Mouse (Mus musculus): ENCODE results near the gene Fbf1. TPM values are rescaled to one million over a fixed set of nuclear protein-coding genes. Genes with fewer than 3 reads are reported as not detected.

The Fbf1 gene
- polyA plus RNA-seq, 1 experiment from 2014 or later = 30.6 TPM

- no peaks in the 10 kb centered on the region for H3K9me3 ChIP-seq
- peaks cover 64% of the 10 kb centered on the region for H3K36me3 ChIP-seq
- H3K27ac ChIP-seq = no peak overlapping the region; the same call in 1 of the 2 replicates
- WGBS = 79% methylated on average over 3 of the region's 3 CpGs
- H3K4me1 ChIP-seq = peaks cover 30% of the 10 kb centered on the region
- H3K4me3 ChIP-seq = no peak overlapping the region
- DNase-seq (ENCODE audit: low spot score) = no peak
- H3K27me3 ChIP-seq (ENCODE audit: insufficient read depth, poor library complexity, severe bottlenecking) = peaks cover 10% of the 10 kb centered on the region; the same call in 1 of the 2 replicates
Observed at GRCm38 (mm10) chr11:116143468-116143867, 24.5 kb downstream of the Fbf1 start.

DNA sequence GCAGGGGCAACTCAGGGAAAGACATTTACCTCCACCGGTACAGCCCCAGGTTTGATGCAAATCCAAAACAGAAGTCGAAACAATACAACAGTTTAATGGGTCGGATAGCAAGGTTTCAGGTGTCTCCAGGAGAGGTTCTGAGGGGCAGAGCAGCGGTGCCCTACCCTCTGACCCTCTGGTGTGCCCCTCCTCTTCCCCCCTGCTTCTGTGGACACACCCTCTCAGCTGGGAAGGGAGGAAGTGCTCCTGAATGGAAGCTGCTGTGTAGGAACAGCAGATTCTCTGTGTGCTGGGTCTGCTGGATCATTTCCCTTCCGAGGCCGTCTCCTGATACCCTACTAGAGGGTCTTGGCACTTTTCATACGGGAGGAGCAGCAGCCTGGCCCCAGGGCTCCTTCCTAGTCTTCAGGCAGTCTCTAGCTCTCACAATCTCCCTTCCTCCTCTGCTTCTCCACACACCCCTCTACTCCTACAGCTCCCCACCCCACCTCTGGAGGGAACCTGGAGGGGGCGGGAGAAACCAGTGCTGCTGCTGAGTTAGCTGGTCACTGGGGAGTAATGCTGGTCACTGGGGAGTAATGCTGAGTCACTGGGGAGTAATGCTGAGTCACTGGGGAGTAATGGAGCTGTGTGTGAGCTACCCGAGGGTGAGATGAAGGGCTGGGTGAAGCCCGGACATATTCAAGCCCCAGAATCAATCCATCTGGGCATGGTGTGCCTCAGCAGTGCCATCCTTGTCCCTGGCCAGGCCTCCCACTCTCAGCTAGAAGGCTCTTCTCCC, 25.6 kb downstream of the Fbf1 start:
- Histone ChIP-seq H3K4me1 (peaks cover 23% of the 10 kb centered on the region), H3K27ac (peak overlapping the region; percentile 60), H3K27me3 (ENCODE audit: insufficient read depth, poor library complexity, severe bottlenecking) (peaks cover 3% of the 10 kb centered on the region; the same call in 1 of the 2 replicates), H3K9me3 (no peaks in the 10 kb centered on the region), H3K4me3 (no peak overlapping the region), H3K36me3 (peaks cover 53% of the 10 kb centered on the region)
- peak; percentile 93 for DNase-seq (ENCODE audit: low spot score)
- WGBS = 61% methylated on average over 10 of the region's 10 CpGs

- Histone ChIP-seq H3K4me3 (peak within 1 kb of the TSS; percentile 98), H3K4me1 (peaks cover 32% of the 10 kb centered on the region), H3K36me3 (peaks cover 46% of the 10 kb centered on the region), H3K9me3 (no peaks in the 10 kb centered on the region), H3K27me3 (ENCODE audit: insufficient read depth, poor library complexity, severe bottlenecking) (no peaks in the 10 kb centered on the region), H3K27ac (peak within 1 kb of the TSS; percentile 95)
- under 1% methylated on average over 60 of the region's 60 CpGs for WGBS
- peak; percentile 99 for DNase-seq (ENCODE audit: low spot score)
Observed at GRCm38 (mm10) chr11:116138468-116139138, 29.4 kb downstream of the Fbf1 start, which contains the start of gene Mrpl38. Gene Mrpl38 (minus strand): TSS chr11:116138868.

DNA sequence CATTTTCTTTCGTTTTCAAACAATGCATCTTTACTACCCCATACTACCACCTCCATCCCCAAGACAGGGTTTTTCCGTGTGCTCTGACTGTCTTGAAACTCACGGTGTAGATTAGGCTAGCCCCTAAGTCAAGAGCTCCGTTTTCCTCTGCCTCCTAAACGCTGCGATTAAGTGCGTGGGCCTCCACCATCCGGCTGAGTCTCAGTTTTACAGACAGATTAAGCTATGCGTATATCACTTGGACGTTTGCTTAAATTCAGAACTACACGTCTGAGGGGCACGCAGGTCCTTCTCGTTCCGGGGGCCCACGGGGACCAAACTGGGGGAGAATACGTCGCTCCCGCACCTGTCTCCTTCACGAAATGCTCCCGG, 29.9 kb downstream of the Fbf1 start:
- 1% methylated on average over 20 of the region's 20 CpGs for WGBS
- Histone ChIP-seq H3K4me3 (peak overlapping the region; percentile 98), H3K4me1 (peaks cover 27% of the 10 kb centered on the region), H3K27ac (peak overlapping the region; percentile 95), H3K27me3 (ENCODE audit: insufficient read depth, poor library complexity, severe bottlenecking) (no peaks in the 10 kb centered on the region), H3K36me3 (peaks cover 45% of the 10 kb centered on the region), H3K9me3 (no peaks in the 10 kb centered on the region)
- DNase-seq (ENCODE audit: low spot score) = no peak

- Histone ChIP-seq H3K4me3 (no peak overlapping the region), H3K27ac (no peak overlapping the region), H3K36me3 (peaks cover 52% of the 10 kb centered on the region), H3K4me1 (peaks cover 47% of the 10 kb centered on the region), H3K9me3 (no peaks in the 10 kb centered on the region), H3K27me3 (ENCODE audit: insufficient read depth, poor library complexity, severe bottlenecking) (no peaks in the 10 kb centered on the region)
- DNase-seq (ENCODE audit: low spot score) = no peak
- 81% methylated on average over 10 of the region's 10 CpGs for WGBS
Observed at GRCm38 (mm10) chr11:116134171-116134570, 33.8 kb downstream of the Fbf1 start.

DNA sequence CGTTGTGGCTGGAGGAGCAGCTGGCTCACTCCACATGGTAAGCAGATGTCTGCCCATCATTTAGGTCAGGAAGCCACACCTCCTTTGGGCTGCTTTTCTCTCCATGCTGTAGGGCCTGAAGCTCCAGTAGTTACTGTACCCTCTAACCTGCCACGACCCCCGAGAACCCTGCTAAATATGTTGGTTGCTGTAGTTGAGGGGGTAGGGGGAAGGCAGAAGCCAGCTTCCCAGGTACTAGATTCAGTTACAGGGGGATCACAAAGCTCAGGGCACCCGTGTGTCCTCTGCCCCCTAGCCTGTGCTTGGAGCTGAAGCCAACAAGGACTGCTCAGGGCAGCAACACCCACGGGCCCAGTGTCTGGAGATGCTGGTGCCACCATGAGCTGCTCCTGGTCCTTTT, 34.5 kb downstream of the Fbf1 start:
- Histone ChIP-seq H3K27ac (no peak overlapping the region), H3K36me3 (peaks cover 52% of the 10 kb centered on the region), H3K4me3 (no peak overlapping the region), H3K27me3 (ENCODE audit: insufficient read depth, poor library complexity, severe bottlenecking) (no peaks in the 10 kb centered on the region), H3K9me3 (no peaks in the 10 kb centered on the region), H3K4me1 (peaks cover 46% of the 10 kb centered on the region)
- DNase-seq (ENCODE audit: low spot score) = no peak
- WGBS = 75% methylated on average over 5 of the region's 5 CpGs

DNA sequence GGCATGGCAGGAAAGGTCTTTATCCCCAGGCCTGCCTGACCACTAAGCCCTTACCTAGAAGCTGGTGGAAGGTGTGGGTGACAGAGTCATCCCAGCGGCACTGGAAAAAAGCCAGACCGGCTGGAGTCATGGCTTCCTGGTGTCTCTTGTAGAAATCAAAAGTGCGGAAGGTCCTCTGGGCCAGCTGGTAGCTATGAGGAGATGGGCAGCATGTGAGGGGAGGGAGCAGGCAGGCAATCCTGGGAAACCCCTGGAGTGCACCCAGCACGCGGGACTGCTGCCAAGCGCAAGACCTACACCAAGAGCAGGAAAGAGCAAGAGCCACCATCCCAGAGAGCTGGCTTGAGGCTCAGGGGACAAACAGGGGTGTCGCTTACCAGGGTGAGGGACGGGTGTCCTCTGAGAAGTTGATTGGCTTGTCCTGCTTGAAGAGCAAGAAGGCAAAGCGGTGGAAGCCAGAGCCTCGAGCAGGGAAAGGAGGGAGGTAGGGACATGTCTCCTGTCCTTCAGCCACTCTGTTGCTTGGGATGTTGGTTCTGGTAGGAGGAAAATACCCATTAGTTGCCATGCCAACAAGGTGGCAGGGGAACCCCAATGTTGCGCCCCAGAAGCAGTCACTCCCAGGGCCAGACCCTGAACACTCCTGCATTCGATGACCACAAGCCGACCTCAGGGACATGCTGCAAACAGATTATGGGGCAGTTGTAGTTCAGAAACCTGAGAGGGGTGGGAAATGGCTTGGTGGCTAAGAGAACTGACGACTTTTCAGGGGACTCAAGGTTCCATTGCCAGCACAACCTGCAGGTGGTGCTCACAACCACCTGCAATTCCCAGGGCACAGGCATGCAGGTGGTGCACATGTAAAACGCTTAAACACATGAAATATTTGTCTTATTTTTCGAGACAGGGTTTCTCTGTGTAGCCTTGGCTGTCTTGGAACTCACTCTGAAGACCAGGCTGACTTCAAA, 35.3 kb downstream of the Fbf1 start:
- DNase-seq (ENCODE audit: low spot score) = no peak
- no peak overlapping the region for H3K4me3 ChIP-seq
- no peaks in the 10 kb centered on the region for H3K27me3 ChIP-seq (ENCODE audit: insufficient read depth, poor library complexity, severe bottlenecking)
- no peak overlapping the region for H3K27ac ChIP-seq
- H3K4me1 ChIP-seq = peaks cover 50% of the 10 kb centered on the region
- no peaks in the 10 kb centered on the region for H3K9me3 ChIP-seq
- 84% methylated on average over 16 of the region's 16 CpGs for WGBS
- H3K36me3 ChIP-seq = peaks cover 54% of the 10 kb centered on the region

GRCm38 (mm10) chr11:116131349-116132170, 36.4 kb downstream of the Fbf1 start:
- Histone ChIP-seq H3K9me3 (no peaks in the 10 kb centered on the region), H3K36me3 (peaks cover 57% of the 10 kb centered on the region), H3K4me3 (peak overlapping the region; percentile 74), H3K27me3 (ENCODE audit: insufficient read depth, poor library complexity, severe bottlenecking) (no peaks in the 10 kb centered on the region), H3K27ac (peak overlapping the region; percentile 95), H3K4me1 (peaks cover 54% of the 10 kb centered on the region)
- WGBS = 80% methylated on average over 15 of the region's 15 CpGs
- no peak for DNase-seq (ENCODE audit: low spot score)

- H3K27ac ChIP-seq = peak within 1 kb of the TSS; percentile 95
- peak within 1 kb of the TSS; percentile 74 for H3K4me3 ChIP-seq
- WGBS = under 1% methylated on average over 69 of the region's 69 CpGs
- peak; percentile 93 for DNase-seq (ENCODE audit: low spot score)
- H3K27me3 ChIP-seq (ENCODE audit: insufficient read depth, poor library complexity, severe bottlenecking) = no peaks in the 10 kb centered on the region
- no peaks in the 10 kb centered on the region for H3K9me3 ChIP-seq
- peaks cover 57% of the 10 kb centered on the region for H3K36me3 ChIP-seq
- H3K4me1 ChIP-seq = peaks cover 52% of the 10 kb centered on the region
Observed at GRCm38 (mm10) chr11:116130488-116131205, 37.3 kb downstream of the Fbf1 start, which contains the start of gene Trim65. Gene Trim65 (minus strand): TSS chr11:116131128.

DNA sequence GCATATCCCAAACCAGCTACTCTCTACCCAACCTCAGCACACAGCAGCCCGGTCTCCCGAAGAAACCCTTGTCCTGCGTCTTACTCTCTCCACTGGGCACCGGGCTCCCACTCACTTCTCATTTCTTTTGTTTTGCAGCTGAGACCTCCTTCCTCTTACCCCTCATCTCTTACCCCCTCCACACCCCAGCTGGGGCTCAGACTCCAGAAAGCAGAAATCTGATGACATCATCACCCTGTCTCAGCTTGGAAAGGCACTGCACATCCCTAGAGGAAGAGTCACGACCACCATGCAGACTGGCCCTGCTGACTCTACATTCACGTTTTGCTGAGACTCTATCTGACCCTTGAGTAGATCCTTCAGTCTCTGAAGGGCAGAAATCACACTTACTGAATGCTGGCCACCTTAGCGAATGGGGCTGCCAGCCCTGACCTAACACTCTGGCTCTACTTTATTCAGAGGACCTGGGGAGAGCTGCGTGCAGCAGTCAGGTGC, 37.9 kb downstream of the Fbf1 start:
- peak overlapping the region; percentile 74 for H3K4me3 ChIP-seq
- H3K4me1 ChIP-seq = peaks cover 52% of the 10 kb centered on the region
- no peaks in the 10 kb centered on the region for H3K9me3 ChIP-seq
- peak overlapping the region; percentile 95 for H3K27ac ChIP-seq
- no peaks in the 10 kb centered on the region for H3K27me3 ChIP-seq (ENCODE audit: insufficient read depth, poor library complexity, severe bottlenecking)
- no peak for DNase-seq (ENCODE audit: low spot score)
- 48% methylated on average over 8 of the region's 8 CpGs for WGBS
- H3K36me3 ChIP-seq = peaks cover 56% of the 10 kb centered on the region

DNA sequence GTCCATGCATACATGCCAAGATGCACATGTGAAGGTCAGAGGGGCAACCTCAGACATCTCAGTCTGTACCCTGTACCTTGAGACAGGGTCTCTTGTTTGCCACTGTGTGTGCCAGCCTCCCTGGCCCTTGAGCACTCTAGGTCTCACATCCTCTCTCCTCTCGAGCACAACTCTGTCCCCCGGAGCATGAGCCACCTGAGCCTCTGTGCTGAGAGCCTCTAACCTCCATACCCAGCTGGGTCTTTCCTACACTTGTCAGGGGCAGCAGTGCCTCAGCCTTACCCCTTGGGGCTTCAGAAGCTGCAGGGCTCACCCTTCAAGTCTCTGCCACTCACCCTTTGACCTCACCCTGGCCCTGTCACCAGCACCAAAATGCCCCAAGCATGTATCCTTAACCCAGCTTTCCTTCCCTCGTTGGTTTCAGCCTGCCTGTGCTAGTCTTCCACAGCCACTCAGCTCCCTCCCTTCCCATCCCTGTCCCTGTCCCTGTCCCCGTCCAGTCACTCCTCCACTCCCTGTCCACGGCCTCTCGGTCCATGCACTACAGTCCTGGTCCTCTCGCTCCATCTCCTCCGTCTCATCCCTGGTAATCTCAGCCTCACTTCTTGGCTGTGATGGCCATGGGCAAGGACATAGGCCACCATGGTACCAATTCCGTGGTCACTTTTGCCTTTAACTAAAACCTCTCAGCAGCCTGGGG, 38.7 kb downstream of the Fbf1 start:
- Histone ChIP-seq H3K4me3 (no peak overlapping the region), H3K4me1 (peaks cover 52% of the 10 kb centered on the region), H3K36me3 (peaks cover 49% of the 10 kb centered on the region), H3K9me3 (no peaks in the 10 kb centered on the region), H3K27me3 (ENCODE audit: insufficient read depth, poor library complexity, severe bottlenecking) (no peaks in the 10 kb centered on the region), H3K27ac (peak overlapping the region; percentile 95; the same call in 1 of the 2 replicates)
- 75% methylated on average over 9 of the region's 9 CpGs for WGBS
- no peak for DNase-seq (ENCODE audit: low spot score)

Data from heart, embryonic 10.5 days (tissue).